Mouse (Mus musculus) forebrain, embryonic 14.5 days (tissue): ENCODE results near the gene D17H6S53E. TPM values are rescaled to one million over a fixed set of nuclear protein-coding genes. Genes with fewer than 3 reads are reported as not detected.

Source experiments
- polyA plus RNA-seq: library from polyadenylated mRNA; unstranded; fragments of >200 nt; fragmentation: Nextera tagmentation; extraction: Ambion mirVana; gene quantifications from 2 replicates; pipeline ENCODE4 v1.2.1, GENCODE M21; 2014

Gene D17H6S53E
- polyA plus RNA-seq, 1 experiment from 2014 or later = 5.5 TPM

Other genes with a start within 250 kb of the D17H6S53E start
- gene Zbtb12, start 246.9 kb upstream of the D17H6S53E start, polyA plus RNA-seq = 3.5 and 3.8 TPM in 2 replicates
- 0.28 TPM in 1 of 2 replicates, not detected in the other for gene Gm20547, start 244.3 kb upstream of the D17H6S53E start, polyA plus RNA-seq
- 1.3 and 1.4 TPM in 2 replicates for gene C2, start 228.1 kb upstream of the D17H6S53E start, polyA plus RNA-seq
- 62.5 and 76.9 TPM in 2 replicates for gene Ehmt2, start 227.9 kb upstream of the D17H6S53E start, polyA plus RNA-seq
- not detected in 2 replicates for gene Slc44a4, start 211.9 kb upstream of the D17H6S53E start, polyA plus RNA-seq
- 16.2 and 20.0 TPM in 2 replicates for gene Neu1, start 195.1 kb upstream of the D17H6S53E start, polyA plus RNA-seq
- 0.15 TPM in 1 of 2 replicates, not detected in the other for gene Hspa1b, start 167.1 kb upstream of the D17H6S53E start, polyA plus RNA-seq
- gene Gm20481, start 156.5 kb upstream of the D17H6S53E start, polyA plus RNA-seq = not detected in 2 replicates
- 1.4 and 3.7 TPM in 2 replicates for gene Hspa1a, start 154.2 kb upstream of the D17H6S53E start, polyA plus RNA-seq
- 1.3 and 1.4 TPM in 2 replicates for gene Hspa1l, start 153.7 kb upstream of the D17H6S53E start, polyA plus RNA-seq
- gene Lsm2, start 144.5 kb upstream of the D17H6S53E start, polyA plus RNA-seq = 131 and 148 TPM in 2 replicates
- gene Vars, start 125.4 kb upstream of the D17H6S53E start, polyA plus RNA-seq = 42.4 and 53.9 TPM in 2 replicates
- 0.05 and 0.11 TPM in 2 replicates for gene Vwa7, start 109.8 kb upstream of the D17H6S53E start, polyA plus RNA-seq
- gene Sapcd1, start 98.4 kb upstream of the D17H6S53E start, polyA plus RNA-seq = 2.9 and 6.2 TPM in 2 replicates
- gene Msh5, start 79.6 kb upstream of the D17H6S53E start, polyA plus RNA-seq = 2.3 and 2.6 TPM in 2 replicates
- gene Clic1, start 76.4 kb upstream of the D17H6S53E start, polyA plus RNA-seq = 28.3 and 37.3 TPM in 2 replicates
- 617 and 661 TPM in 2 replicates for gene Ddah2, start 67.3 kb upstream of the D17H6S53E start, polyA plus RNA-seq
- not detected in 2 replicates for gene Ly6g6c, start 61.0 kb upstream of the D17H6S53E start, polyA plus RNA-seq
- 0.28 and 0.42 TPM in 2 replicates for gene Mpig6b, start 60.2 kb upstream of the D17H6S53E start, polyA plus RNA-seq
- gene Ly6g6e, start 49.5 kb upstream of the D17H6S53E start, polyA plus RNA-seq = 10.1 and 10.7 TPM in 2 replicates
- 0.76 and 1.1 TPM in 2 replicates for gene Ly6g6d, start 48.3 kb upstream of the D17H6S53E start, polyA plus RNA-seq
- 0.15 TPM in 1 of 2 replicates, not detected in the other for gene Ly6g6f, start 40.8 kb upstream of the D17H6S53E start, polyA plus RNA-seq
- 69.9 and 75.7 TPM in 2 replicates for gene Abhd16a, start 37.1 kb upstream of the D17H6S53E start, polyA plus RNA-seq
- not detected in 2 replicates for gene Ly6g5c, start 18.1 kb upstream of the D17H6S53E start, polyA plus RNA-seq
- 0.89 and 1.1 TPM in 2 replicates for gene Ly6g5b, start 10.9 kb upstream of the D17H6S53E start, polyA plus RNA-seq
- 31.3 and 34.2 TPM in 2 replicates for gene Gpank1, start 4.9 kb upstream of the D17H6S53E start, polyA plus RNA-seq
- gene Csnk2b, start 4.3 kb upstream of the D17H6S53E start, polyA plus RNA-seq = 313 and 353 TPM in 2 replicates
- gene Apom, start 5.7 kb downstream of the D17H6S53E start, polyA plus RNA-seq = 0.22 and 0.29 TPM in 2 replicates
- gene Bag6, start 8.8 kb downstream of the D17H6S53E start, polyA plus RNA-seq = 128 and 144 TPM in 2 replicates
- 117 and 141 TPM in 2 replicates for gene Prrc2a, start 38.5 kb downstream of the D17H6S53E start, polyA plus RNA-seq
- 6.9 and 7.3 TPM in 2 replicates for gene Aif1, start 49.7 kb downstream of the D17H6S53E start, polyA plus RNA-seq
- gene Lst1, start 62.1 kb downstream of the D17H6S53E start, polyA plus RNA-seq = 6.1 and 8.0 TPM in 2 replicates
- gene Ltb, start 68.1 kb downstream of the D17H6S53E start, polyA plus RNA-seq = 0.39 TPM in 1 of 2 replicates, not detected in the other
- not detected in 2 replicates for gene Tnf, start 75.6 kb downstream of the D17H6S53E start, polyA plus RNA-seq
- 0.13 and 0.21 TPM in 2 replicates for gene Lta, start 79.0 kb downstream of the D17H6S53E start, polyA plus RNA-seq
- not detected in 2 replicates for gene Gm16181, start 94.5 kb downstream of the D17H6S53E start, polyA plus RNA-seq
- 44.0 and 61.1 TPM in 2 replicates for gene Atp6v1g2, start 107.3 kb downstream of the D17H6S53E start, polyA plus RNA-seq
- gene Nfkbil1, start 109.4 kb downstream of the D17H6S53E start, polyA plus RNA-seq = 5.1 and 5.2 TPM in 2 replicates
- gene Ddx39b, start 115.4 kb downstream of the D17H6S53E start, polyA plus RNA-seq = 478 and 489 TPM in 2 replicates
- 37.5 and 44.2 TPM in 2 replicates for gene H2-D1, start 136.4 kb downstream of the D17H6S53E start, polyA plus RNA-seq
- gene H2-Q1, start 194.0 kb downstream of the D17H6S53E start, polyA plus RNA-seq = 0.46 TPM in 1 of 2 replicates, not detected in the other
- gene H2-Q2, start 215.9 kb downstream of the D17H6S53E start, polyA plus RNA-seq = 1.1 and 2.1 TPM in 2 replicates